Mouse (Mus musculus): ENCODE results near the gene Kctd14.

GRCm38 (mm10) chr7:97446171-97446925 is 4.8 kb upstream of the Kctd14 start:
- TF ChIP-seq POLR2A (IDR thresholded peaks at IDR 0.05; ENCODE audit: low read depth, low read length) (no peak), CTCF (conservative IDR thresholded peaks at IDR 0.05; ENCODE audit: insufficient read depth, insufficient read length, low read depth, low read length) (no peak)

Measured in kidney, adult 2 months (tissue).